Mouse (Mus musculus) heart, adult 2 months (tissue): Measurements from ENCODE around the gene Cbll1. TPM values are rescaled to one million over a fixed set of nuclear protein-coding genes. Genes with fewer than 3 reads are reported as not detected.
"Not testable (repeated sequence)": the region's sequence is repeated elsewhere in the genome, so short reads cannot be mapped to it uniquely, and the experiment has no call there.

ENCODE experiments used
- DNase-seq, 2 experiments: peaks; one replicate each; pipeline ENCODE4 v3.0.0; 2021
- H3K27ac ChIP-seq: fragments of 200-600 bp; 2 replicates; pipeline ENCODE4 v1.8.1; 2022
- H3K27me3 ChIP-seq: fragments of 200-500 bp; 2 replicates; pipeline ENCODE4 v1.6.1; 2012; ENCODE audit warnings: mild to moderate bottlenecking, low read length, inconsistent platforms, mixed read lengths; ENCODE audit not compliant: control insufficient read depth, insufficient read depth
- H3K36me3 ChIP-seq: fragments of 200-500 bp; 2 replicates; pipeline ENCODE4 v1.6.1; 2012; ENCODE audit warnings: low read length, inconsistent platforms; ENCODE audit not compliant: control insufficient read depth, insufficient read depth
- H3K4me1 ChIP-seq: fragments of 200-500 bp; 2 replicates; pipeline ENCODE4 v1.6.1; 2011; ENCODE audit warnings: low read length; ENCODE audit not compliant: control insufficient read depth, insufficient read depth
- H3K4me3 ChIP-seq: fragments of 200-600 bp; 2 replicates; pipeline ENCODE4 v1.8.1; 2022
- H3K79me2 ChIP-seq: fragments of 200-500 bp; replicated peaks from 2 replicates; pipeline ENCODE4 v1.6.1; 2012; ENCODE audit warnings: mild to moderate bottlenecking, inconsistent platforms, low read length, moderate library complexity, mixed read lengths; ENCODE audit not compliant: control insufficient read depth, insufficient read depth
- H3K9ac ChIP-seq: fragments of 200-500 bp; 2 replicates; pipeline ENCODE4 v1.6.1; 2012; ENCODE audit warnings: low read depth, mild to moderate bottlenecking, control low read depth, inconsistent platforms, low read length, mixed read lengths
- CTCF ChIP-seq: fragments of 200-600 bp; IDR thresholded peaks from 2 replicates; pipeline ENCODE4 v1.8.1; 2022; ENCODE audit warnings: antibody characterized with exemption, mild to moderate bottlenecking, moderate library complexity
- EP300 ChIP-seq: fragments of 200-500 bp; IDR thresholded peaks from 2 replicates; pipeline ENCODE4 v1.6.1; 2011; ENCODE audit warnings: low read depth, low read length, control low read depth; ENCODE audit not compliant: insufficient read depth
- POLR2A ChIP-seq: fragments of 200-500 bp; IDR thresholded peaks from 2 replicates; pipeline ENCODE4 v1.6.1; 2011; ENCODE audit warnings: mild to moderate bottlenecking, low read depth, low read length, control low read depth; ENCODE audit not compliant: insufficient read depth
- WGBS: fragments of 180-500 bp; shearing (Covaris S2); methylation state at CpG from one replicate; pipeline ENCODE4 v1.1.7; 2018; 5-methylcytosine and 5-hydroxymethylcytosine counted together
- intact Hi-C: fragments of 180-260 bp; cut with DNase I; formaldehyde crosslinking; loops from one replicate; pipeline ENCODE4 v1.15.1; 2025
- polyA plus RNA-seq: library from polyadenylated mRNA; depleted of rRNA; stranded (reverse); fragments of >200 nt; gene quantifications from 2 replicates; pipeline ENCODE4 v1.2.3, GENCODE M21; 2012
- total RNA-seq, 2 experiments: library from RNA; stranded (reverse); gene quantifications; 2 replicates each; pipeline ENCODE4 v1.2.3; 2021

The Cbll1 gene
- total and polyA plus RNA-seq, 3 experiments, result 4.6 to 11.1 (median 11.1) TPM

DNA sequence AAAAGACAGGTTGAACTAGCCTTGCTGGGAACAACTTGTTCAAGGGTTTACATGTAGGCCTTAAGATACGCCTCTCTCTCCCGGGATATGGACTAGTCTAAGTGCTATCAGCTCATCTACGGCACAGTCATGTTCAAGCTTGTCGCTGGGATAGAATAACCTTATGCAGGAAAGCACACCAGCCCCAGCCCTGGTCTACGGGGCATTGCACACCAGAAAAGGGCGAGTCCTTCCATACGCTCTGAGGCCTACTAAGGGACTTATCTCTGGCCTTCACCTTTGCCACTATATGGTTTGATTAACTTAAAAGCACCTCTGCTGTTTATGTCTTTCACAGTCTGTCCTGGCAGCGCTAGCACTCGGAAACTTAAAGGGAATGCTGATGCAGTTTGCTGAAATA is 38.0 kb downstream of the Cbll1 start:
- DNase-seq, result no peak
- H3K4me1 ChIP-seq, result no peaks in the 10 kb centered on the region
- H3K27ac ChIP-seq, result no peak overlapping the region
- no peaks in the 10 kb centered on the region for H3K79me2 ChIP-seq
- H3K9ac ChIP-seq, result no peak overlapping the region
- 90% methylated on average over 9 of the region's 9 CpGs for WGBS
- intact Hi-C loops, result no loop called here
- H3K4me3 ChIP-seq, result no peak overlapping the region
- no peaks in the 10 kb centered on the region for H3K27me3 ChIP-seq
- H3K36me3 ChIP-seq, result no peaks in the 10 kb centered on the region
- TF ChIP-seq POLR2A (no peak), CTCF (no peak), EP300 (no peak)

DNA sequence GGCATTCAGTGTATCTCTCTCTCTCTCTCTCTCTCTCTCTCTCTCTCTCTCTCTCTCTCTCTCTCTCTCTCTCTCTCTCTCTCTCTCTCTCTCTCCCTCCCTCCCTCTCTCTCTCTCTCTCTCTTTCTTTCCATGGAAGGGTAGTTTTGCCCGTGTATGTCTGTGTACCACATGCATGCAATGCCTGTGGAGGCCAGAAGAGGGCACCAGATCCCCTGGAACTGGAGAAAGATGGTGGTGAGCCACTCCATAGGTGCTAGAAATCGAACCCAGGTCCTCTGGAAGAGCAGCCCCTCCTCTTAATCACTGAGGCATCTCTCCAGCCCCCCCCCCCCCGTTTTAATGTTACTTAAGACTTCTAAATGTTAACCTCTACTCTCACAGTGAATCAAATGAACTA is 39.1 kb downstream of the Cbll1 start:
- peak; percentile 52 for TF ChIP-seq CTCF
- H3K4me3 ChIP-seq, H3K79me2 ChIP-seq, H3K36me3 ChIP-seq, H3K27ac ChIP-seq, H3K27me3 ChIP-seq, H3K9ac ChIP-seq, H3K4me1 ChIP-seq, intact Hi-C loops, DNase-seq: not testable (repeated sequence)
- 29% methylated on average over 3 of the region's 3 CpGs for WGBS

DNA sequence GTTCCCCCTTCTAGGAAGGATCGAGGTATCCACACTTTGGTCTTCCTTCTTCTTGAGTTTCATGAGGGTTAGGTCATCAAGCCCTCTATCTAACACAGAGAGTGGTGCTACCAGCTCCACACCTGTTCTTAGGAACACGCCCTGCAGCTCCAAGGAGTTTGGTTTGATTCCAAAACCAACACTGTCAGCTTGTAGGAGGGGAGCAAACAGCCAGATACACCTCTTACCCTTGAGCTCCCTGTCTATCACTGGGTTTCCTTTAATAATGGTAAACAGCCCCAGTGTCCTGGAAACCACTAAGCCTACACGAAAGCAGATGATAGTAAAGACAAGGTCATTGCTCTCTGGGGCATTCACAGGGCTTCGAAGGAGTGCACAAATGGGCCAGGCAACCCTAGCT is 40.9 kb downstream of the Cbll1 start:
- no peaks in the 10 kb centered on the region for H3K79me2 ChIP-seq
- no peaks in the 10 kb centered on the region for H3K27me3 ChIP-seq
- H3K4me1 ChIP-seq, result no peaks in the 10 kb centered on the region
- TF ChIP-seq EP300 (no peak), POLR2A (no peak), CTCF (no peak)
- H3K9ac ChIP-seq, result no peak overlapping the region
- no peak overlapping the region for H3K4me3 ChIP-seq
- intact Hi-C loops, result no loop called here
- H3K36me3 ChIP-seq, result no peaks in the 10 kb centered on the region
- WGBS, result 48% methylated on average over 4 of the region's 4 CpGs
- no peak for DNase-seq
- no peak overlapping the region for H3K27ac ChIP-seq

DNA sequence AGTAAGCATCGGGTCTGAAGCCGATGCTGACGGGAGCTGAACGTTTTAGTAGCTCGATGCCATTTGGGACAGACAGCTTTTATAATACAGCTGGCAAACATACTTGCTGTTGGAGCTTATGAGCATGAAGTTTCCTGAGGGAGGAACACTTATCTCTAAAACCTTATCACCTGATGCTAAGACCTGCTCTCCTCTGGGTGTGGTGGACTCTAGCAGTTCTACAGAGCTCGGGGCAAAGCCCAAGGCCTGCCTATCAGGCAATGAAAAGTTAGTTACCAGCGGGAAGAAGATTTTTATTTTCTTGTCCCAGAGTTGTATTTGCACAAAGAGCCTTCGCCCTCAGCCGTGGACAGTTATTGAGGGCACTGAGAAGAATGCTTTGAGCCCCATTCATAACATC is 43.1 kb downstream of the Cbll1 start:
- Histone ChIP-seq H3K36me3 (no peaks in the 10 kb centered on the region), H3K79me2 (no peaks in the 10 kb centered on the region), H3K27me3 (no peaks in the 10 kb centered on the region), H3K4me1 (no peaks in the 10 kb centered on the region), H3K4me3 (no peak overlapping the region), H3K9ac (no peak overlapping the region), H3K27ac (no peak overlapping the region)
- no peak for DNase-seq
- TF ChIP-seq EP300, result no peak
- no peak for TF ChIP-seq POLR2A
- TF ChIP-seq CTCF, result no peak
- intact Hi-C loops, result no loop called here
- WGBS, result 79% methylated on average over 9 of the region's 9 CpGs

DNA sequence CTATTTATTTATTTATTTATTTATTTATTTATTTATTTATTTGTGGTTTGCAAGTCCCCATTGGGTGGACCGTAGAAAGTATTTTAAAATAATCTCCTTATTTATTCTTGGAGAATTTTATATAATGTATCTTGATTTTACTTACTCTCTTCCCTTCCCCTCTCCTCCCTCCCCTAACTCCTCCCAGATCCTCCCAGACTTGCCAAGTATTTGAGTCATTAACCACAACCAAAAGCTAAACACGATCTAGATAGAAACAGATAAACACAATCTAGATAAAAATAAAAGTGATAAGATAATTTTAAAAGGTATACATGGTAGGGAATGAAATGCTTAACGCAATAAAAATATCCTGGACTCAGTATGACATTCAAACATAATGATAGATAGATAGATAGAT is 50.1 kb downstream of the Cbll1 start:
- H3K4me1 ChIP-seq, result no peaks in the 10 kb centered on the region
- no peaks in the 10 kb centered on the region for H3K36me3 ChIP-seq
- no peak overlapping the region for H3K9ac ChIP-seq
- TF ChIP-seq EP300 (no peak), CTCF (no peak), POLR2A (no peak)
- H3K79me2 ChIP-seq, result no peaks in the 10 kb centered on the region
- WGBS, result 70% methylated on average over 3 of the region's 3 CpGs
- no peak for DNase-seq
- no peak overlapping the region for H3K4me3 ChIP-seq
- no peaks in the 10 kb centered on the region for H3K27me3 ChIP-seq
- H3K27ac ChIP-seq, result no peak overlapping the region
- intact Hi-C loops, result no loop called here

DNA sequence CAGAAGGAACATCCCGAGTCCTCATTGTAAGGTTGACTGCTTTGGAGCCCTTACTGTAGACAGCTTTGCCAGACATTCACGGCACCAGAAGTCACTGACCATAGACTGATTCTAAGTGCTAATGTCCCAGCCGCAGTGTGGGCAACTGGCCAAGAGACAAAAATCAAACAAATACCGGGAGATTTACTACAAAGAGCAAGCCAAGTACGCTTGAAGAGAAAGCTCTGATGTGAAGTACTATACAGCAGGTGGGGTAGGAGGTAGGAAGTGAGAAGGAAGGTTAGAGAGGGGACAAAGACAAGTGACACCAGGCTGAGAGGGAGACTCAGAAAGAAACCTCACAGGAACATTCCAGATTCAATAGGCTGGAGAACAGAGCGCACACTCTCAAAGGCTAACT is 54.6 kb downstream of the Cbll1 start:
- Histone ChIP-seq H3K27ac (no peak overlapping the region), H3K4me1 (no peaks in the 10 kb centered on the region; the same call in 1 of the 2 replicates), H3K27me3 (no peaks in the 10 kb centered on the region), H3K9ac (no peak overlapping the region), H3K79me2 (no peaks in the 10 kb centered on the region), H3K4me3 (no peak overlapping the region), H3K36me3 (no peaks in the 10 kb centered on the region)
- intact Hi-C loops, result no loop called here
- DNase-seq, result no peak
- TF ChIP-seq CTCF (no peak), EP300 (no peak), POLR2A (no peak)
- 42% methylated on average over 6 of the region's 6 CpGs for WGBS

DNA sequence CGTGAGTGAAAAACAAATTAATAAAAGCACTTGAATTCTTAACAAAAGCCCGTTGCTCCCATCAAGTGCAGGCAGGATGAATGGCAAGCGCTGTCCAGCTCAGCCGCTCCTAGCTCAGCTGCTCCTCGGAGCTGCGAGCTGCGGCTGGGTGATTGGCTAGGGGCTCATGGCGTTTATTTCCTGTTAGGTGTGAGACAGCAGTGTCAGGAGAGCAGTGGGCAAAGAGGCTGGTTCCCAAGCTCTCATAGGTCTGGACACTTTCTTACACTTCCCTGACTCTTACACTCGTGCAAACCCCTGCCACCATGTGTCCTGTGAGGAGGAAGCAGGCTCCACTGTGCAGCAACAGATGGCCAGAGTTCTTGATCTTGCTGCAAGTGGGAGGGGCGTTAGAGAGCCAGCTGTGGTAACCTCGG is 55.3 kb downstream of the Cbll1 start:
- intact Hi-C loops, result no loop called here
- TF ChIP-seq CTCF, result no peak
- TF ChIP-seq EP300, result no peak
- no peak for TF ChIP-seq POLR2A
- H3K36me3 ChIP-seq, result no peaks in the 10 kb centered on the region
- H3K4me3 ChIP-seq, result no peak overlapping the region
- peak in 1 of 2 experiments; percentile 20 for DNase-seq
- no peaks in the 10 kb centered on the region; the same call in 1 of the 2 replicates for H3K4me1 ChIP-seq
- no peak overlapping the region for H3K27ac ChIP-seq
- H3K27me3 ChIP-seq, result no peaks in the 10 kb centered on the region
- 2% methylated on average over 11 of the region's 11 CpGs for WGBS
- no peak overlapping the region for H3K9ac ChIP-seq
- no peaks in the 10 kb centered on the region for H3K79me2 ChIP-seq
